Mouse (Mus musculus) CD4-positive, CD25-positive, alpha-beta regulatory T cell, adult 9 weeks (primary cell): ENCODE measurements around the gene Eapp. TPM values are rescaled to one million over a fixed set of nuclear protein-coding genes. Genes with fewer than 3 reads are reported as not detected.

Experiments
- polyA plus RNA-seq: library from polyadenylated mRNA; unstranded; fragments of 100-300 nt; shearing (Covaris generic); gene quantifications from one replicate; pipeline ENCODE4 v1.2.1, GENCODE M21; 2017

Eapp gene
- polyA plus RNA-seq: 100 TPM

GRCm38 (mm10) chr12:54695511-54696241, at the start of gene Eapp:
TSS of gene Eapp (minus strand) at chr12:54695897.

GRCm38 (mm10) chr12:54656396-54657171, 39.1 kb downstream of the Eapp start, which contains the start of gene Sptssa:
TSS of gene Sptssa (minus strand) at chr12:54656573.

Other genes with a start within 250 kb of the Eapp start
- gene Sptssa, start 39.3 kb downstream of the Eapp start, polyA plus RNA-seq: 195 TPM
- gene Snx6, start 99.8 kb upstream of the Eapp start, polyA plus RNA-seq: 137 TPM
- gene Cfl2, start 167.0 kb upstream of the Eapp start, polyA plus RNA-seq: 21.6 TPM